Mouse (Mus musculus) C2C12 (cell line): ENCODE data around the gene Nr4a1. TPM values are rescaled to one million over a fixed set of nuclear protein-coding genes. Genes with fewer than 3 reads are reported as not detected.

Experiments
- H3K27me3 ChIP-seq: one replicate; pipeline ENCODE4 v1.6.1; 2011; ENCODE audit not compliant: control insufficient read depth, insufficient read depth, insufficient read length
- H3K36me3 ChIP-seq: one replicate; pipeline ENCODE4 v1.6.1; 2011; ENCODE audit not compliant: control insufficient read depth, insufficient read depth
- H3K4me3 ChIP-seq: one replicate; pipeline ENCODE4 v1.5.1; 2011; ENCODE audit warnings: mild to moderate bottlenecking, control low read depth; ENCODE audit not compliant: poor library complexity, insufficient read depth, severe bottlenecking
- H3K79me2 ChIP-seq: one replicate; pipeline ENCODE4 v1.6.1; 2011; ENCODE audit not compliant: control insufficient read depth, insufficient read depth
- H3K79me3 ChIP-seq: one replicate; pipeline ENCODE4 v1.6.1; 2011; ENCODE audit warnings: low read depth, control low read depth
- H3ac ChIP-seq: one replicate; pipeline ENCODE3; 2011; ENCODE audit warnings: low read depth; ENCODE audit not compliant: control insufficient read depth, insufficient read length
- CEBPB ChIP-seq: IDR thresholded peaks from one replicate; pipeline ENCODE4 v1.6.1; 2011; ENCODE audit warnings: low read depth, mild to moderate bottlenecking, control low read depth, moderate library complexity
- CTCF ChIP-seq: IDR thresholded peaks from one replicate; pipeline ENCODE4 v1.5.1; 2011; ENCODE audit not compliant: control insufficient read depth, insufficient read depth, insufficient read length
- FOSL1 ChIP-seq: IDR thresholded peaks from one replicate; pipeline ENCODE4 v1.8.0; 2011; ENCODE audit warnings: mild to moderate bottlenecking, low read length; ENCODE audit not compliant: poor library complexity, insufficient read depth, severe bottlenecking
- MAX ChIP-seq: IDR thresholded peaks from one replicate; pipeline ENCODE4 v1.6.1; 2011; ENCODE audit warnings: mild to moderate bottlenecking, control low read depth
- MYOD1 ChIP-seq: IDR thresholded peaks from one replicate; pipeline ENCODE4 v1.6.1; 2011; ENCODE audit warnings: low read depth; ENCODE audit not compliant: control insufficient read depth, insufficient read length
- MYOG ChIP-seq: IDR thresholded peaks from one replicate; pipeline ENCODE4 v1.6.1; 2011; ENCODE audit not compliant: control insufficient read depth, insufficient read length; ENCODE audit errors: extremely low read depth
- USF1 ChIP-seq: IDR thresholded peaks from one replicate; pipeline ENCODE4 v1.6.1; 2011; ENCODE audit warnings: low read depth, mild to moderate bottlenecking, control low read depth, moderate library complexity
- polyA plus RNA-seq: library from polyadenylated mRNA; unstranded; fragments of >200 nt; fragmentation: generic; extraction: Trizol; gene quantifications from one replicate; pipeline ENCODE4 v1.2.1, GENCODE M21; 2012; ENCODE audit warnings: missing spikeins

Gene Nr4a1
- polyA plus RNA-seq, 1 experiment = 8.1 TPM

- H3K79me2 ChIP-seq = no peaks in the 10 kb centered on the region
- H3ac ChIP-seq = no peak overlapping the region
- no peaks in the 10 kb centered on the region for H3K79me3 ChIP-seq
- no peaks in the 10 kb centered on the region for H3K36me3 ChIP-seq
- TF ChIP-seq CTCF (no peak), USF1 (no peak), MAX (no peak), MYOD1 (no peak), MYOG (no peak), FOSL1 (no peak)
- H3K4me3 ChIP-seq = no peak overlapping the region
- H3K27me3 ChIP-seq = no peaks in the 10 kb centered on the region
Observed at GRCm38 (mm10) chr15:101322640-101323039, 68.6 kb downstream of the Nr4a1 start.

GRCm38 (mm10) chr15:101323511-101323910 is 69.4 kb downstream of the Nr4a1 start:
- Histone ChIP-seq H3K79me2 (no peaks in the 10 kb centered on the region), H3K79me3 (no peaks in the 10 kb centered on the region), H3ac (no peak overlapping the region), H3K27me3 (no peaks in the 10 kb centered on the region), H3K4me3 (no peak overlapping the region), H3K36me3 (no peaks in the 10 kb centered on the region)
- no peak for TF ChIP-seq USF1
- TF ChIP-seq CTCF = no peak
- no peak for TF ChIP-seq MAX
- TF ChIP-seq FOSL1 = no peak
- TF ChIP-seq MYOG = no peak
- no peak for TF ChIP-seq CEBPB
- no peak for TF ChIP-seq MYOD1

Other genes with a start within 250 kb of the Nr4a1 start
- gene Gm47841, start 206.9 kb upstream of the Nr4a1 start, polyA plus RNA-seq = not detected
- gene Fignl2, start 175.7 kb upstream of the Nr4a1 start, polyA plus RNA-seq = 0.01 TPM
- not detected for gene Ankrd33, start 138.5 kb upstream of the Nr4a1 start, polyA plus RNA-seq
- gene Acvrl1, start 125.7 kb upstream of the Nr4a1 start, polyA plus RNA-seq = 0.05 TPM
- 3.8 TPM for gene Acvr1b, start 80.2 kb upstream of the Nr4a1 start, polyA plus RNA-seq
- 7.1 TPM for gene Grasp, start 30.1 kb upstream of the Nr4a1 start, polyA plus RNA-seq
- 61.3 TPM for gene Atg101, start 30.0 kb downstream of the Nr4a1 start, polyA plus RNA-seq
- gene 6030408B16Rik, start 38.9 kb downstream of the Nr4a1 start, polyA plus RNA-seq = 0.06 TPM
- 10.1 TPM for gene Krt80, start 115.9 kb downstream of the Nr4a1 start, polyA plus RNA-seq
- gene Krt7, start 156.8 kb downstream of the Nr4a1 start, polyA plus RNA-seq = 0.04 TPM
- gene Krt87, start 184.5 kb downstream of the Nr4a1 start, polyA plus RNA-seq = not detected
- gene Krt88, start 193.5 kb downstream of the Nr4a1 start, polyA plus RNA-seq = not detected
- gene Krt81, start 209.5 kb downstream of the Nr4a1 start, polyA plus RNA-seq = not detected
- gene Krt86, start 219.2 kb downstream of the Nr4a1 start, polyA plus RNA-seq = not detected
- gene Krt83, start 237.2 kb downstream of the Nr4a1 start, polyA plus RNA-seq = not detected